Mouse (Mus musculus) common myeloid progenitor, adult 5-6 weeks (primary cell): ENCODE data around the gene B130006D01Rik. TPM values are rescaled to one million over a fixed set of nuclear protein-coding genes. Genes with fewer than 3 reads are reported as not detected.

Experiments used
- ATAC-seq: replicated peaks from 2 replicates; pipeline ENCODE4 v1.8.0; 2016; ENCODE audit warnings: low read depth, mild to moderate bottlenecking, moderate TSS enrichment, inconsistent platforms; ENCODE audit not compliant: poor library complexity, severe bottlenecking
- total RNA-seq: library from RNA; stranded (forward); fragments of 200-1000, 187-1606 nt; gene quantifications from 2 replicates; pipeline ENCODE4 v1.2.3, GENCODE M21; 2017

The B130006D01Rik gene
- 1.5 and 1.6 TPM in 2 replicates for total RNA-seq

- no peak for ATAC-seq
These were observed at the start of gene B130006D01Rik for GRCm38 (mm10) chr11:95723287-95723686. TSS of gene B130006D01Rik (plus strand) at chr11:95723587.

- no peak for ATAC-seq
These were observed 47.9 kb upstream of the B130006D01Rik start for GRCm38 (mm10) chr11:95675498-95675897.

GRCm38 (mm10) chr11:95676307-95676706 is 47.1 kb upstream of the B130006D01Rik start:
- ATAC-seq: peak; percentile 43

- ATAC-seq: no peak
These were observed 45.3 kb upstream of the B130006D01Rik start for GRCm38 (mm10) chr11:95677925-95678701.

- ATAC-seq: no peak
These were observed 41.3 kb upstream of the B130006D01Rik start for GRCm38 (mm10) chr11:95681995-95682601.

- ATAC-seq: no peak
These were observed 40.4 kb upstream of the B130006D01Rik start for GRCm38 (mm10) chr11:95682946-95683345.

- peak; percentile 60 for ATAC-seq
These were observed 37.4 kb upstream of the B130006D01Rik start for GRCm38 (mm10) chr11:95686031-95686430.

GRCm38 (mm10) chr11:95687084-95687656 is 36.2 kb upstream of the B130006D01Rik start:
- no peak for ATAC-seq

GRCm38 (mm10) chr11:95688515-95688914 is 34.9 kb upstream of the B130006D01Rik start:
- peak; percentile 72 for ATAC-seq

GRCm38 (mm10) chr11:95688981-95689380 is 34.4 kb upstream of the B130006D01Rik start:
- peak; percentile 23 for ATAC-seq

GRCm38 (mm10) chr11:95689544-95689943 is 33.8 kb upstream of the B130006D01Rik start:
- ATAC-seq: no peak

- no peak for ATAC-seq
These were observed 24.8 kb upstream of the B130006D01Rik start for GRCm38 (mm10) chr11:95698541-95698940.

GRCm38 (mm10) chr11:95700778-95701739 is 22.3 kb upstream of the B130006D01Rik start:
- peak; percentile 45; the same call in 1 of the 2 replicates for ATAC-seq

GRCm38 (mm10) chr11:95704032-95704969 is 19.1 kb upstream of the B130006D01Rik start:
- ATAC-seq: peak; percentile 49

GRCm38 (mm10) chr11:95704970-95705330 is 18.4 kb upstream of the B130006D01Rik start:
- no peak for ATAC-seq

GRCm38 (mm10) chr11:95709534-95710040 is 13.8 kb upstream of the B130006D01Rik start:
- ATAC-seq: no peak

- no peak for ATAC-seq
These were observed 12.9 kb upstream of the B130006D01Rik start for GRCm38 (mm10) chr11:95710478-95710877.

- ATAC-seq: peak; percentile 64
These were observed 11.3 kb upstream of the B130006D01Rik start for GRCm38 (mm10) chr11:95712085-95712562.
